Mouse (Mus musculus) layer of hippocampus, adult 2 months (tissue): ENCODE measurements around the gene Pum3. TPM values are rescaled to one million over a fixed set of nuclear protein-coding genes. Genes with fewer than 3 reads are reported as not detected.

Source experiments
- DNase-seq, 2 experiments: peaks; one replicate each; pipeline ENCODE4 v3.0.0; 2022; ENCODE audit warnings: low spot score in 2 of 2
- H3K27ac ChIP-seq: fragments of 200-600 bp; 2 replicates; pipeline ENCODE4 v1.8.1; 2022
- H3K4me3 ChIP-seq: fragments of 200-600 bp; 2 replicates; pipeline ENCODE4 v1.8.1; 2022; ENCODE audit warnings: mild to moderate bottlenecking
- CTCF ChIP-seq: fragments of 200-600 bp; conservative IDR thresholded peaks from 2 replicates; pipeline ENCODE4 v1.8.1; 2022; ENCODE audit warnings: antibody characterized with exemption, mild to moderate bottlenecking, moderate library complexity
- long read RNA-seq, 2 experiments: library from polyadenylated mRNA; stranded (forward); transcript quantifications; one replicate each; pipeline ENCODE4 v2.0.0; 2021; ENCODE audit warnings: borderline mapping rate in 2 of 2
- total RNA-seq, 2 experiments: library from RNA; stranded (reverse); gene quantifications; 2 replicates each; pipeline ENCODE4 v1.2.3; 2021

Gene Pum3
- total RNA-seq: 10 to 100 TPM; 50.5 to 52.3 TPM
- long read RNA-seq, experiment 1, transcript Pum3-201 (18 exons, 3,471 nt): major isoform, 34 of 44 reads
- long read RNA-seq, experiment 1, partial matches to known transcripts: 6 of 44 reads
- long read RNA-seq, experiment 1, other reads (novel, unspliced or antisense): 4 of 44 reads
- long read RNA-seq, experiment 2, transcript Pum3-201 (18 exons, 3,471 nt): major isoform, 37 of 55 reads
- long read RNA-seq, experiment 2, partial matches to known transcripts: 8 of 55 reads
- long read RNA-seq, experiment 2, other reads (novel, unspliced or antisense): 10 of 55 reads

DNA sequence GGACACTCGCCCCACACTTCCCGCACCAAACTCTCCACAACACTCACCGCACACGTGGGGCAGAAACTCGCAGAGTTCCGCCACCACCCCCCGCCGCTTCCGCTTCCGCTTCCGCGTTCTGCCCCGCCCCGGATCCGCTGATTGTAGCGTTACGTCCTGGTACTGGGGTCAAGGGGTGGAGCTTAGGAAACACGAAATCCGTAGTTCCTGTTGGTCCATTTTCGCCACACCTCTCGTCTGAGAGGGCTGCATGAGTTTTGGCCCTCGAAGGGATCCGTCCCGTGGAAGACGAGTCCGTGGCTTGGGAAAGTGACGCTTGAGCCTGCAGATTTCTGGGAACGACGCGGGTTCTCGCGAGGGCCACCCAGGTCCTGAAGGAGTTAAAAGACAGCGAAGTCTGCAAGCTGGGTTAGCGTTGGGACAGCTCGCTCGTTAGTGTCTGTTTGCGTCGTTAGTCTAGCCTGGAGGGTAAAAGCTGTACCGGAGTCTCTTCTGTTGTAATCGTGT lies at the start of gene Pum3:
TSS of gene Pum3 (minus strand) at position 81 of the 507 bp plus-strand sequence.
- DNase-seq: peak; percentile 98 to 99
- Histone ChIP-seq H3K4me3 (peak within 1 kb of the TSS; percentile 81), H3K27ac (peak within 1 kb of the TSS; percentile 97)
- no peak for TF ChIP-seq CTCF

- DNase-seq: no peak
- H3K27ac ChIP-seq: no peak overlapping the region
- H3K4me3 ChIP-seq: no peak overlapping the region
- no peak for TF ChIP-seq CTCF
Measured at GRCm38 (mm10) chr19:27466691-27467090, 37.1 kb upstream of the Pum3 start.

- peak; percentile 76 for TF ChIP-seq CTCF
- Histone ChIP-seq H3K27ac (no peak overlapping the region), H3K4me3 (no peak overlapping the region)
- DNase-seq: peak in 1 of 2 experiments; percentile 16
Measured at GRCm38 (mm10) chr19:27462656-27463055, 33.0 kb upstream of the Pum3 start.

DNA sequence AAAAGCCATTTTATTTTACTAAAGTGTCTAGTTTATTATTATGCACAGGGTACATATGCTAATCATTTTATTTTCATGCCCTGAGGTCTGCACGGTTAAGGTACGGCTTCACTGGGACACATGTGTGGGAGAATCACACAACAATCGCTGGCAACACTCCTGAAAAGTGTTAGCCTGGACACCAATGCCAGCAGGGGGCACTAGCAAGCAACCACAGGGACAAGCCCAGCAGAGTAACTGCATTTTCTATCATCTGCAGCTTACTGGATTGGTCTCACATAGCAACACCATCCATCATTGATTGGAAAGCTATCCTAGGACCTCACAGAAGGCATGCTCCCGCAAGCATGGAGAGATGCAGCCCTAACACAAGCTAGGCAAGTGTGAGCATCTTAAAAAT lies 20.8 kb upstream of the Pum3 start:
- H3K27ac ChIP-seq: no peak overlapping the region
- TF ChIP-seq CTCF: peak; percentile 91
- H3K4me3 ChIP-seq: no peak overlapping the region
- peak; percentile 65 to 80 for DNase-seq

- H3K27ac ChIP-seq: no peak overlapping the region
- DNase-seq: peak; percentile 27 to 39
- peak; percentile 84 for TF ChIP-seq CTCF
- H3K4me3 ChIP-seq: no peak overlapping the region
Measured at GRCm38 (mm10) chr19:27447515-27447914, 17.9 kb upstream of the Pum3 start.

DNA sequence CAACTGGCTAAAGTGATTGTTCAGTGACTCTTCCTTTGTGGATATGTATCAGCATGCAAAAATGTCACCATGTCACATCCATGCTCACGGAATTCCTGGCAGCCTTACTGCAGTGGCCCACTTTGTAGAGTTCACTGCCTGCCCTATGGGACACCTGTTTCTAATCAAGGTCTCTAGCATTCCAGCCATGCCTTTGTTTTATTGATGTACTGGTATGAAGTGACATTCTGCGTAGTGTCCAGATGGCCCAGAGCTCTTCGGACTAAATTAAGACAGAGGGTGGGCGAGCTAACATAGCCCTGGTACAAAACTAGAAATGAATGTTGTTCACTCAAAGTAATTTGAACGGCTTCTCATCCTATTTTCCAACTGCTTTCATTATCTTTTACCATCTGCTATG lies 11.5 kb upstream of the Pum3 start:
- peak overlapping the region; percentile 4; the same call in 1 of the 2 replicates for H3K27ac ChIP-seq
- no peak for DNase-seq
- no peak for TF ChIP-seq CTCF
- no peak overlapping the region for H3K4me3 ChIP-seq

DNA sequence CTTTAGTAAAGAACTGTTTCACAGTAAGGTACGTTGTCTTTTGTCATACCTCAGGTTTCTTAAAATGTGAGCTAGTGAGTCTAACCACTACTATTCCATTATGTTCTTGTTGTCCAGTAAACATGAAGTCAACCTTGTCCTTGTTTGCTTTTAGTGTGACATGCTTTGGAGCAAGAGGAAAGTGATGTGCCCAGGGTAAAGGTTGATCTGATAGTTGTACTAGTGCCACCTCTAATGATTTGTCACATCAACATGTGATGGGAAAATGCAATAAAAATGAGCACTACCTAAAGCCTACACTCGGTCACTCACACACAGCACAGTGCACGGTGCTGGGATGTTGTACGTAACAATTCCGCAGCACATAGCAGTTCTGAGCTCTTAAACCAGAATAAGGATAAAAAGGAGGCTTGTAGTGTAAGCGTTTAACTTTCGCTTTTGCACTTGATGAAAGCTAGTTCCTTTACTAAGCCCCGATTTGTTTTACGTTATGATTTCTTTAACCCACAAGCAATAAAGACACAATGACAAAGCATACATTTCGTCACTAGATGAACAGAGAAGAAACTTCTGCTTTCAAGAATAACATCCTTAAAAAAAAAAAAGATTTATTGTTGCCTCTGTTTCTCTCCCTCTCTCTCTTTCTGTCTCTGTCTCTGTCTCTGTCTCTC lies 8.5 kb upstream of the Pum3 start:
- DNase-seq: no peak
- no peak for TF ChIP-seq CTCF
- H3K4me3 ChIP-seq: no peak overlapping the region
- no peak overlapping the region for H3K27ac ChIP-seq

GRCm38 (mm10) chr19:27430406-27430805 lies 781 bp upstream of the Pum3 start:
- no peak for DNase-seq
- H3K27ac ChIP-seq: peak overlapping the region; percentile 97
- TF ChIP-seq CTCF: no peak
- peak overlapping the region; percentile 81 for H3K4me3 ChIP-seq

GRCm38 (mm10) chr19:27429281-27429680 lies 344 bp downstream of the Pum3 start:
- H3K4me3 ChIP-seq: peak overlapping the region; percentile 81
- peak overlapping the region; percentile 56; the same call in 1 of the 2 replicates for H3K27ac ChIP-seq
- no peak for TF ChIP-seq CTCF
- no peak for DNase-seq

DNA sequence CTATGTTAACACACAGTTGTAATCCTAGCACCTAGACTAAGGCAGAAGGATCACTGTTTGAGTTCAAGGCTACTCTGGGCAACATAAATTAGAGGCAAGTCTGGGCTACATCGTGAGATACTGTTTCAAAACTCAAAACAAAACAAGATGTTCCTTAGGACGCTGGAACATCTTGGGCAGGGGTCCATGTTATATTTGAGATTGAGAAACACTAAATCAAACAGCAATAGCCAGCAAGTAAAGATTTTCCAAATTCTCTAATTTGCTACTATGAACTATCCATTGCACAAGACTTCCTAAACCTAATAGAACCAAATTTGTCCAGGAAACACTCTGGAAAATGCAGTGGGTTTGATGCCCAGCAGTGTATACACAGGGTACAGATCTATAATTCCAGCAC lies 1.8 kb downstream of the Pum3 start:
- TF ChIP-seq CTCF: no peak
- no peak overlapping the region for H3K27ac ChIP-seq
- H3K4me3 ChIP-seq: no peak overlapping the region
- DNase-seq: no peak

- no peak overlapping the region for H3K27ac ChIP-seq
- no peak overlapping the region for H3K4me3 ChIP-seq
- TF ChIP-seq CTCF: peak; percentile 72
- DNase-seq: no peak
Measured at GRCm38 (mm10) chr19:27426451-27426850, 3.2 kb downstream of the Pum3 start.

DNA sequence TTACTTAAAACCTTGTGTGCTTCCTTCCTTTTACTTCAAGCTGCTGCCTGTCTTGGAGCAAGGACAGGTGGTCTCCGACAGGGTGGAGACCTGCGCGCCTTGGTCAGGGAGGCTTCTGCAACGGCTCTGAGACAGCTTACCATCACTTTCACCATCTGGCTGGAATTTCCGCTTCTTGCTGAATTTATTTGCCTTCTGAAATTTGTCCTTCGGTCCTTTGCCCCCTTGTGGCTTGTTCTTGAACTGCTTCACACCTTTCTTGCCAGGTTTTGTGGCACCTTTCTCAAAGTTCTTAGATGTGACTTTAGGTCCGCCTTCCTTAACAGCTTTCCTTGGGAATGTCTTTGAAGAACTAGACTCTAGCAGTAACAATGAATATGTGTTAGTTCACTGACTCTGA lies 4.0 kb downstream of the Pum3 start:
- peak overlapping the region; percentile 40; the same call in 1 of the 2 replicates for H3K27ac ChIP-seq
- peak; percentile 25 to 62 for DNase-seq
- TF ChIP-seq CTCF: peak; percentile 81
- H3K4me3 ChIP-seq: no peak overlapping the region

DNA sequence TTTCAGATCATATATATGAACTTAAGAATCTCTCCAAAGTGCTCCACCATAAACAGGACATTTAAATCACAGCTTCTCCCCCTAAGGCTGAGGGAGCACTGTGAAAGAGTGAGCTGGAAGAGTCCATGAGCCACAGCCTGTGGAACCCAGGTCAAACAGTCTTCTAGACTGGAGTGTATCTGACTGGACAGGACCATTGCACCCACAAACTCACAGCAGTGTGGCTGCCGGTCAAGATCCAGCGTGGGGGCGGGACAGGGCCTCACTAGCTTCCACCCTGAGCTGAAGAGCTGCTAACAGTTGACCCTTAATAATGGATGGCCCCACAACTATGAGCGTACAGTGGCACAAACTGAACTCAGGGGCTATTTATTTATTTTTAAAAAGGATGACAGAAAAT lies 12.2 kb downstream of the Pum3 start:
- Histone ChIP-seq H3K27ac (no peak overlapping the region), H3K4me3 (no peak overlapping the region)
- DNase-seq: no peak
- no peak for TF ChIP-seq CTCF

DNA sequence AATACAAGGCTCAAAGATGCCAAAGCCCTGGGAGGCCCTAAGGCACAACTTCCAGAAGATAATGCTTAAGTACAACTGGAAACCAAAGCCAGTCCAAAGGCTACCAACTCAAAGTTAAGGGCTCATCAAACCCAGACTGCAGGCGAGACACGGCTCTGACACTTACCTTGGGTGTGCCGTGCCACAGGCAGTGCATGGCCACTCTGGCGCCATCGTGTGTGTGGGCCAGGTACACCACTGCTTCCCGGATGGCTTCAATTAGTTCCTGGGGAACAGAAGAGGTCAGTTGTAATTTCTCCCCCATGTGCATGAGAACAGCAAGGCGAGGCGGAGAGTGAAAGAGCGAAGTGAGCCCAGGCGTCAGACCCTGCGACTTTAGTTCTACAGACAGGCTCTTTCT lies 13.1 kb downstream of the Pum3 start:
- Histone ChIP-seq H3K27ac (no peak overlapping the region), H3K4me3 (no peak overlapping the region)
- TF ChIP-seq CTCF: peak; percentile 76
- peak; percentile 39 to 57 for DNase-seq
